Mouse (Mus musculus) embryonic facial prominence, embryonic 15.5 days (tissue): ENCODE data around the gene Fyn. TPM values are rescaled to one million over a fixed set of nuclear protein-coding genes. Genes with fewer than 3 reads are reported as not detected.

Experiments
- ATAC-seq: fragments of 200-750 bp; cut with Nextera tagmentation; 2 replicates; pipeline ENCODE4 v1.8.0; 2017; ENCODE audit warnings: low read depth, moderate TSS enrichment; ENCODE audit not compliant: insufficient number of reproducible peaks, low FRiP score, low TSS enrichment
- H3K27ac ChIP-seq: fragments of 300-500 bp; sonication (generic); replicated peaks from 2 replicates; pipeline ENCODE4 v1.5.1; 2015; ENCODE audit warnings: mild to moderate bottlenecking, inconsistent platforms
- H3K27me3 ChIP-seq: fragments of 300-500 bp; sonication (generic); 2 replicates; pipeline ENCODE4 v1.6.1; 2015; ENCODE audit warnings: inconsistent platforms
- H3K36me3 ChIP-seq: fragments of 300-500 bp; sonication (generic); 2 replicates; pipeline ENCODE4 v1.6.1; 2015; ENCODE audit warnings: mild to moderate bottlenecking, inconsistent platforms
- H3K4me1 ChIP-seq: fragments of 300-500 bp; sonication (generic); 2 replicates; pipeline ENCODE4 v1.6.1; 2015; ENCODE audit warnings: inconsistent platforms
- H3K4me2 ChIP-seq: fragments of 300-500 bp; sonication (generic); replicated peaks from 2 replicates; pipeline ENCODE4 v1.6.1; 2015; ENCODE audit warnings: mild to moderate bottlenecking, inconsistent platforms
- H3K4me3 ChIP-seq: fragments of 300-500 bp; sonication (generic); replicated peaks from 2 replicates; pipeline ENCODE4 v1.5.1; 2015; ENCODE audit warnings: mild to moderate bottlenecking, inconsistent platforms
- H3K9ac ChIP-seq: fragments of 300-500 bp; sonication (generic); 2 replicates; pipeline ENCODE4 v1.6.1; 2015; ENCODE audit warnings: inconsistent platforms
- H3K9me3 ChIP-seq: fragments of 300-500 bp; sonication (generic); replicated peaks from 2 replicates; pipeline ENCODE4 v1.6.1; 2016; ENCODE audit warnings: inconsistent platforms
- WGBS: fragments of 180-500 bp; shearing (Covaris S2); methylation state at CpG from one replicate; pipeline ENCODE4 v1.1.7; 2015; 5-methylcytosine and 5-hydroxymethylcytosine counted together
- polyA plus RNA-seq: library from polyadenylated mRNA; unstranded; fragments of >200 nt; fragmentation: Nextera tagmentation; extraction: Ambion mirVana; gene quantifications from 2 replicates; pipeline ENCODE4 v1.2.1, GENCODE M21; 2015

The Fyn gene
- polyA plus RNA-seq, 1 experiment from 2014 or later: 42.8 TPM

- no peaks in the 10 kb centered on the region for H3K27me3 ChIP-seq
- H3K4me1 ChIP-seq: peaks cover 50% of the 10 kb centered on the region
- ATAC-seq: no peak
- H3K9me3 ChIP-seq: no peaks in the 10 kb centered on the region
- 3% methylated on average over 2 of the region's 2 CpGs for WGBS
- H3K9ac ChIP-seq: no peak overlapping the region
- H3K36me3 ChIP-seq: no peaks in the 10 kb centered on the region
- H3K27ac ChIP-seq: peak overlapping the region; percentile 97
- peak overlapping the region; percentile 52 for H3K4me2 ChIP-seq
- peak overlapping the region; percentile 44 for H3K4me3 ChIP-seq
Observed at GRCm38 (mm10) chr10:39613973-39614372, 245.3 kb downstream of the Fyn start.

GRCm38 (mm10) chr10:39614676-39615075 is 246.0 kb downstream of the Fyn start:
- Histone ChIP-seq H3K4me3 (peak overlapping the region; percentile 44; the same call in 1 of the 2 replicates), H3K27ac (peak overlapping the region; percentile 97), H3K4me2 (peak overlapping the region; percentile 52), H3K9ac (no peak overlapping the region), H3K27me3 (no peaks in the 10 kb centered on the region), H3K9me3 (no peaks in the 10 kb centered on the region), H3K36me3 (no peaks in the 10 kb centered on the region), H3K4me1 (peaks cover 50% of the 10 kb centered on the region)
- peak; percentile 79 for ATAC-seq
- 10% methylated on average over 6 of the region's 6 CpGs for WGBS

Other genes starting within 250 kb of the Fyn start
- 14.4 and 15.3 TPM in 2 replicates for gene Fam229b, start 234.9 kb upstream of the Fyn start, polyA plus RNA-seq
- 14.3 and 15.6 TPM in 2 replicates for gene Tube1, start 234.9 kb upstream of the Fyn start, polyA plus RNA-seq
- gene Ccn6, start 205.1 kb upstream of the Fyn start, polyA plus RNA-seq: 0.61 and 0.62 TPM in 2 replicates
- gene Traf3ip2, start 244.1 kb downstream of the Fyn start, polyA plus RNA-seq: 22.2 and 22.3 TPM in 2 replicates